Mouse (Mus musculus): Measurements from ENCODE around the gene Mobp.

GRCm38 (mm10) chr9:120110211-120111018 lies 39.1 kb upstream of the Mobp start, which contains the start of gene Slc25a38:
- TF ChIP-seq ZC3H11A (IDR thresholded peaks at IDR 0.05; ENCODE audit: borderline replicate concordance, low read depth, low read length) = no peak
- TF ChIP-seq MAFK (IDR thresholded peaks at IDR 0.05; ENCODE audit: insufficient read depth, low read depth, low read length) = no peak
- no peak; the same call in 1 of the 2 replicates for TF ChIP-seq HCFC1 (IDR thresholded peaks at IDR 0.05; ENCODE audit: borderline replicate concordance, insufficient read depth, low read length)
- no peak for TF ChIP-seq CHD2 (IDR thresholded peaks at IDR 0.05; ENCODE audit: low read depth, low read length)
